Mouse (Mus musculus) neural tube, embryonic 11.5 days (tissue): ENCODE data around the gene Gtf2b. TPM values are rescaled to one million over a fixed set of nuclear protein-coding genes. Genes with fewer than 3 reads are reported as not detected.

ENCODE experiments used
- ATAC-seq: fragments of 200-750 bp; cut with Nextera tagmentation; 2 replicates; pipeline ENCODE4 v1.8.0; 2017; ENCODE audit warnings: moderate number of reproducible peaks, mild to moderate bottlenecking, moderate TSS enrichment, moderate library complexity; ENCODE audit not compliant: insufficient read depth, low FRiP score, low TSS enrichment
- DNase-seq: peaks from one replicate; pipeline ENCODE4 v3.0.0-alpha.2; 2015; ENCODE audit warnings: low spot score
- H3K27ac ChIP-seq: fragments of 300-500 bp; sonication (generic); 2 replicates; pipeline ENCODE4 v1.5.1; 2014; ENCODE audit warnings: low read depth, mild to moderate bottlenecking, low read length
- H3K27me3 ChIP-seq: fragments of 300-500 bp; sonication (generic); 2 replicates; pipeline ENCODE4 v1.6.1; 2014; ENCODE audit warnings: mild to moderate bottlenecking, low read length, mixed read lengths; ENCODE audit not compliant: control insufficient read depth, insufficient read depth
- H3K36me3 ChIP-seq: fragments of 300-500 bp; sonication (generic); 2 replicates; pipeline ENCODE4 v1.6.1; 2014; ENCODE audit warnings: mild to moderate bottlenecking, low read length, moderate library complexity, mixed read lengths; ENCODE audit not compliant: control insufficient read depth, insufficient read depth
- H3K4me1 ChIP-seq: fragments of 300-500 bp; sonication (generic); 2 replicates; pipeline ENCODE4 v1.6.1; 2014; ENCODE audit warnings: low read length, mixed read lengths; ENCODE audit not compliant: control insufficient read depth, insufficient read depth
- H3K4me2 ChIP-seq: fragments of 300-500 bp; sonication (generic); 2 replicates; pipeline ENCODE4 v1.6.1; 2014; ENCODE audit warnings: low read depth, mild to moderate bottlenecking, moderate library complexity
- H3K4me3 ChIP-seq: fragments of 300-500 bp; sonication (generic); 2 replicates; pipeline ENCODE4 v1.5.1; 2014; ENCODE audit warnings: low read depth, low read length
- H3K9ac ChIP-seq: fragments of 300-500 bp; sonication (generic); 2 replicates; pipeline ENCODE4 v1.6.1; 2014; ENCODE audit warnings: mild to moderate bottlenecking, low read length
- H3K9me3 ChIP-seq: fragments of 300-500 bp; sonication (generic); 2 replicates; pipeline ENCODE4 v1.6.1; 2016; ENCODE audit warnings: low read length; ENCODE audit not compliant: control insufficient read depth
- WGBS: fragments of 180-500 bp; shearing (Covaris S2); extraction: QIAGEN DNeasy Blood & Tissue Kit; methylation state at CpG from one replicate; pipeline ENCODE4 v1.1.7; 2014; 5-methylcytosine and 5-hydroxymethylcytosine counted together
- polyA plus RNA-seq: library from polyadenylated mRNA; unstranded; fragments of >200 nt; fragmentation: Nextera tagmentation; extraction: Ambion mirVana; gene quantifications from 2 replicates; pipeline ENCODE4 v1.2.1, GENCODE M21; 2014

The Gtf2b gene
- polyA plus RNA-seq, 1 experiment from 2014 or later: 98.1 TPM

GRCm38 (mm10) chr3:142749131-142749530 lies 15.7 kb upstream of the Gtf2b start:
- H3K4me1 ChIP-seq: no peaks in the 10 kb centered on the region
- H3K27me3 ChIP-seq: no peaks in the 10 kb centered on the region
- no peaks in the 10 kb centered on the region for H3K9me3 ChIP-seq
- WGBS: 91% methylated on average over 16 of the region's 16 CpGs
- H3K36me3 ChIP-seq: no peaks in the 10 kb centered on the region
- H3K4me2 ChIP-seq: no peak overlapping the region
- H3K4me3 ChIP-seq: no peak overlapping the region
- no peak overlapping the region for H3K27ac ChIP-seq
- no peak overlapping the region for H3K9ac ChIP-seq
- no peak for DNase-seq
- no peak for ATAC-seq

- H3K9me3 ChIP-seq: no peaks in the 10 kb centered on the region
- H3K4me3 ChIP-seq: no peak overlapping the region
- H3K9ac ChIP-seq: no peak overlapping the region
- no peak overlapping the region for H3K27ac ChIP-seq
- no peak for DNase-seq
- H3K4me2 ChIP-seq: no peak overlapping the region
- no peak for ATAC-seq
- H3K36me3 ChIP-seq: no peaks in the 10 kb centered on the region
- H3K4me1 ChIP-seq: no peaks in the 10 kb centered on the region
- H3K27me3 ChIP-seq: no peaks in the 10 kb centered on the region
- WGBS: 90% methylated on average over 18 of the region's 18 CpGs
Measured at GRCm38 (mm10) chr3:142755132-142755867, 9.5 kb upstream of the Gtf2b start.

- H3K27me3 ChIP-seq: no peaks in the 10 kb centered on the region
- no peak overlapping the region for H3K9ac ChIP-seq
- no peak overlapping the region for H3K4me2 ChIP-seq
- ATAC-seq: no peak
- no peak for DNase-seq
- WGBS: 69% methylated on average over 12 of the region's 12 CpGs
- H3K9me3 ChIP-seq: no peaks in the 10 kb centered on the region
- no peaks in the 10 kb centered on the region for H3K36me3 ChIP-seq
- H3K4me3 ChIP-seq: no peak overlapping the region
- H3K4me1 ChIP-seq: no peaks in the 10 kb centered on the region
- no peak overlapping the region for H3K27ac ChIP-seq
Measured at GRCm38 (mm10) chr3:142757841-142758240, 7.0 kb upstream of the Gtf2b start.

- Histone ChIP-seq H3K9me3 (no peaks in the 10 kb centered on the region), H3K27me3 (no peaks in the 10 kb centered on the region), H3K4me1 (no peaks in the 10 kb centered on the region), H3K9ac (no peak overlapping the region), H3K27ac (no peak overlapping the region), H3K4me3 (no peak overlapping the region), H3K36me3 (no peaks in the 10 kb centered on the region), H3K4me2 (no peak overlapping the region)
- DNase-seq (no peak), ATAC-seq (no peak)
- 88% methylated on average over 7 of the region's 7 CpGs for WGBS
Measured at GRCm38 (mm10) chr3:142758593-142758992, 6.3 kb upstream of the Gtf2b start.

GRCm38 (mm10) chr3:142760356-142760755 lies 4.5 kb upstream of the Gtf2b start:
- H3K9me3 ChIP-seq: no peaks in the 10 kb centered on the region
- H3K4me1 ChIP-seq: no peaks in the 10 kb centered on the region
- no peak overlapping the region for H3K9ac ChIP-seq
- H3K27me3 ChIP-seq: no peaks in the 10 kb centered on the region
- no peak overlapping the region for H3K4me3 ChIP-seq
- no peak overlapping the region for H3K27ac ChIP-seq
- H3K36me3 ChIP-seq: no peaks in the 10 kb centered on the region
- 66% methylated on average over 6 of the region's 6 CpGs for WGBS
- ATAC-seq (no peak), DNase-seq (no peak)
- H3K4me2 ChIP-seq: no peak overlapping the region

- Histone ChIP-seq H3K4me1 (peaks cover 5% of the 10 kb centered on the region), H3K36me3 (no peaks in the 10 kb centered on the region), H3K27me3 (no peaks in the 10 kb centered on the region), H3K4me3 (peak overlapping the region; percentile 89), H3K4me2 (peak overlapping the region; percentile 50), H3K9me3 (no peaks in the 10 kb centered on the region), H3K9ac (peak overlapping the region; percentile 94), H3K27ac (no peak overlapping the region)
- WGBS: 33% methylated on average over 10 of the region's 10 CpGs
- DNase-seq (no peak), ATAC-seq (no peak)
Measured at GRCm38 (mm10) chr3:142765778-142766165, 927 bp downstream of the Gtf2b start.

GRCm38 (mm10) chr3:142768498-142768897 lies 3.7 kb downstream of the Gtf2b start:
- Histone ChIP-seq H3K27ac (no peak overlapping the region), H3K36me3 (no peaks in the 10 kb centered on the region), H3K4me1 (peaks cover 5% of the 10 kb centered on the region), H3K4me3 (no peak overlapping the region), H3K9me3 (no peaks in the 10 kb centered on the region), H3K4me2 (no peak overlapping the region), H3K27me3 (no peaks in the 10 kb centered on the region), H3K9ac (no peak overlapping the region)
- no peak for DNase-seq
- WGBS: 94% methylated on average over 6 of the region's 6 CpGs
- no peak for ATAC-seq

- no peak overlapping the region for H3K4me3 ChIP-seq
- no peaks in the 10 kb centered on the region for H3K27me3 ChIP-seq
- no peaks in the 10 kb centered on the region for H3K9me3 ChIP-seq
- no peaks in the 10 kb centered on the region for H3K36me3 ChIP-seq
- WGBS: 72% methylated on average over 1 of the region's 1 CpGs
- no peak overlapping the region for H3K4me2 ChIP-seq
- ATAC-seq (no peak), DNase-seq (no peak)
- no peak overlapping the region for H3K9ac ChIP-seq
- H3K4me1 ChIP-seq: peaks cover 5% of the 10 kb centered on the region
- H3K27ac ChIP-seq: no peak overlapping the region
Measured at GRCm38 (mm10) chr3:142770518-142770917, 5.7 kb downstream of the Gtf2b start.

GRCm38 (mm10) chr3:142773538-142774191 lies 8.8 kb downstream of the Gtf2b start:
- no peak overlapping the region for H3K9ac ChIP-seq
- H3K4me2 ChIP-seq: no peak overlapping the region
- H3K27ac ChIP-seq: no peak overlapping the region
- H3K4me1 ChIP-seq: no peaks in the 10 kb centered on the region
- 83% methylated on average over 4 of the region's 4 CpGs for WGBS
- H3K36me3 ChIP-seq: no peaks in the 10 kb centered on the region
- no peak overlapping the region for H3K4me3 ChIP-seq
- H3K9me3 ChIP-seq: no peaks in the 10 kb centered on the region
- H3K27me3 ChIP-seq: no peaks in the 10 kb centered on the region
- DNase-seq: no peak
- ATAC-seq: no peak
